Mouse (Mus musculus): ENCODE data around the gene Armc6. TPM values are rescaled to one million over a fixed set of nuclear protein-coding genes. Genes with fewer than 3 reads are reported as not detected.

Gene Armc6
- 1 to 10 TPM; 7.6 to 8.0 TPM for total RNA-seq (2021)

GRCm38 (mm10) chr8:70234080-70234780, at the start of gene Armc6, which contains the start of gene Sugp2:
Armc6 (minus strand) TSS chr8:70234466.
Sugp2 (plus strand) TSS chr8:70234226.
- peak; percentile 93 for DNase-seq (ENCODE audit: low spot score)
- intact Hi-C loops (cut with DNase I), result loop anchor here (1.0 kb wide), 1 partner anchor 48 kb away; the partner anchor contains the start of gene Homer3

GRCm38 (mm10) chr8:70283136-70284077, 49.1 kb upstream of the Armc6 start:
- intact Hi-C loops (cut with DNase I), result loop anchor here (2.0 kb wide), 1 partner anchor 17 kb away; no protein-coding TSS in a partner anchor
- no peak for DNase-seq (ENCODE audit: low spot score)

- peak; percentile 91 for DNase-seq (ENCODE audit: low spot score)
Observed at GRCm38 (mm10) chr8:70282603-70283135, 48.4 kb upstream of the Armc6 start, which contains the start of gene Homer3. Homer3 (plus strand) TSS chr8:70282827.

GRCm38 (mm10) chr8:70281001-70281400, 46.7 kb upstream of the Armc6 start:
- intact Hi-C loops (cut with DNase I), result no loop called here
- no peak for DNase-seq (ENCODE audit: low spot score)

More at GRCm38 (mm10) chr8:70282603-70283135, 48.4 kb upstream of the Armc6 start, which contains the start of gene Homer3:
- intact Hi-C loops (cut with DNase I), result loop anchor here (1.0 kb wide), 1 partner anchor 48 kb away; the partner anchor contains the start of genes Armc6 and Sugp2

GRCm38 (mm10) chr8:70279266-70279665, 45.0 kb upstream of the Armc6 start:
- intact Hi-C loops (cut with DNase I), result no loop called here
- DNase-seq (ENCODE audit: low spot score), result no peak

GRCm38 (mm10) chr8:70278175-70278574, 43.9 kb upstream of the Armc6 start:
- intact Hi-C loops (cut with DNase I), result no loop called here
- no peak for DNase-seq (ENCODE audit: low spot score)

GRCm38 (mm10) chr8:70276476-70276875, 42.2 kb upstream of the Armc6 start:
- intact Hi-C loops (cut with DNase I), result no loop called here
- peak; percentile 30 for DNase-seq (ENCODE audit: low spot score)

- intact Hi-C loops (cut with DNase I), result no loop called here
- DNase-seq (ENCODE audit: low spot score), result no peak
Observed at GRCm38 (mm10) chr8:70274350-70274749, 40.1 kb upstream of the Armc6 start.

- DNase-seq (ENCODE audit: low spot score), result peak; percentile 17
- intact Hi-C loops (cut with DNase I), result no loop called here
Observed at GRCm38 (mm10) chr8:70272949-70273348, 38.7 kb upstream of the Armc6 start.

GRCm38 (mm10) chr8:70268799-70269565, 34.7 kb upstream of the Armc6 start:
- DNase-seq (ENCODE audit: low spot score), result no peak
- intact Hi-C loops (cut with DNase I), result no loop called here

- intact Hi-C loops (cut with DNase I), result no loop called here
- DNase-seq (ENCODE audit: low spot score), result no peak
Observed at GRCm38 (mm10) chr8:70268311-70268710, 34.0 kb upstream of the Armc6 start.

GRCm38 (mm10) chr8:70267674-70268073, 33.4 kb upstream of the Armc6 start:
- DNase-seq (ENCODE audit: low spot score), result no peak
- intact Hi-C loops (cut with DNase I), result no loop called here

GRCm38 (mm10) chr8:70259043-70259442, 24.8 kb upstream of the Armc6 start:
- intact Hi-C loops (cut with DNase I), result no loop called here
- no peak for DNase-seq (ENCODE audit: low spot score)

GRCm38 (mm10) chr8:70258600-70258999, 24.3 kb upstream of the Armc6 start:
- intact Hi-C loops (cut with DNase I), result no loop called here

GRCm38 (mm10) chr8:70257456-70257855, 23.2 kb upstream of the Armc6 start:
- DNase-seq (ENCODE audit: low spot score), result no peak
- intact Hi-C loops (cut with DNase I), result no loop called here

More at GRCm38 (mm10) chr8:70258600-70258999, 24.3 kb upstream of the Armc6 start:
- no peak for DNase-seq (ENCODE audit: low spot score)

- no peak for DNase-seq (ENCODE audit: low spot score)
- intact Hi-C loops (cut with DNase I), result no loop called here
Observed at GRCm38 (mm10) chr8:70254628-70255027, 20.4 kb upstream of the Armc6 start.

GRCm38 (mm10) chr8:70247841-70248240, 13.6 kb upstream of the Armc6 start:
- no peak for DNase-seq (ENCODE audit: low spot score)
- intact Hi-C loops (cut with DNase I), result no loop called here

GRCm38 (mm10) chr8:70246622-70247021, 12.4 kb upstream of the Armc6 start:
- intact Hi-C loops (cut with DNase I), result no loop called here
- DNase-seq (ENCODE audit: low spot score), result no peak

- intact Hi-C loops (cut with DNase I), result no loop called here
- DNase-seq (ENCODE audit: low spot score), result no peak
Observed at GRCm38 (mm10) chr8:70240642-70241041, 6.4 kb upstream of the Armc6 start.
